Mouse (Mus musculus): Measurements from ENCODE around the gene Slc24a1. TPM values are rescaled to one million over a fixed set of nuclear protein-coding genes. Genes with fewer than 3 reads are reported as not detected.

The Slc24a1 gene
- polyA plus RNA-seq, 1 experiment, result 0.79 TPM

- Histone ChIP-seq H3K36me3 (ENCODE audit: control insufficient read depth, insufficient read depth, low read length, poor library complexity, severe bottlenecking) (no peaks in the 10 kb centered on the region), H3K9me3 (replicated peaks; ENCODE audit: control insufficient read depth, insufficient read depth, low read length, poor library complexity, severe bottlenecking) (no peaks in the 10 kb centered on the region), H3K27me3 (ENCODE audit: control insufficient read depth, insufficient read depth, low read length, poor library complexity, severe bottlenecking) (no peaks in the 10 kb centered on the region), H3K4me3 (ENCODE audit: low read depth, low read length) (no peak overlapping the region), H3K4me1 (ENCODE audit: control insufficient read depth, insufficient read depth, low read length) (no peaks in the 10 kb centered on the region), H3K9ac (ENCODE audit: low read depth, poor library complexity, severe bottlenecking) (no peak overlapping the region), H3K27ac (ENCODE audit: insufficient read depth, low read length) (no peak overlapping the region)
- TF ChIP-seq POLR2A (IDR thresholded peaks at IDR 0.05; ENCODE audit: insufficient read depth, low read length), result no peak
- no peak for TF ChIP-seq EP300 (IDR thresholded peaks at IDR 0.05; ENCODE audit: insufficient read depth, low read depth, low read length)
- no peak for TF ChIP-seq CTCF (IDR thresholded peaks at IDR 0.05; ENCODE audit: low read depth, low read length)
Observed at GRCm38 (mm10) chr9:64940731-64941346, 10.6 kb downstream of the Slc24a1 start.

- no peak overlapping the region for H3K4me3 ChIP-seq (ENCODE audit: low read depth, low read length)
- TF ChIP-seq EP300 (IDR thresholded peaks at IDR 0.05; ENCODE audit: insufficient read depth, low read depth, low read length) (no peak), CTCF (IDR thresholded peaks at IDR 0.05; ENCODE audit: low read depth, low read length) (no peak), POLR2A (IDR thresholded peaks at IDR 0.05; ENCODE audit: insufficient read depth, low read length) (no peak)
- H3K27ac ChIP-seq (ENCODE audit: insufficient read depth, low read length), result no peak overlapping the region
- H3K4me1 ChIP-seq (ENCODE audit: control insufficient read depth, insufficient read depth, low read length), result no peaks in the 10 kb centered on the region
- H3K27me3 ChIP-seq (ENCODE audit: control insufficient read depth, insufficient read depth, low read length, poor library complexity, severe bottlenecking), result no peaks in the 10 kb centered on the region
- no peaks in the 10 kb centered on the region for H3K9me3 ChIP-seq (replicated peaks; ENCODE audit: control insufficient read depth, insufficient read depth, low read length, poor library complexity, severe bottlenecking)
- no peak overlapping the region for H3K9ac ChIP-seq (ENCODE audit: low read depth, poor library complexity, severe bottlenecking)
- no peaks in the 10 kb centered on the region for H3K36me3 ChIP-seq (ENCODE audit: control insufficient read depth, insufficient read depth, low read length, poor library complexity, severe bottlenecking)
Observed at GRCm38 (mm10) chr9:64939790-64940189, 11.6 kb downstream of the Slc24a1 start.

- no peaks in the 10 kb centered on the region for H3K36me3 ChIP-seq (ENCODE audit: control insufficient read depth, insufficient read depth, low read length, poor library complexity, severe bottlenecking)
- no peaks in the 10 kb centered on the region for H3K4me1 ChIP-seq (ENCODE audit: control insufficient read depth, insufficient read depth, low read length)
- TF ChIP-seq EP300 (IDR thresholded peaks at IDR 0.05; ENCODE audit: insufficient read depth, low read depth, low read length) (no peak), CTCF (IDR thresholded peaks at IDR 0.05; ENCODE audit: low read depth, low read length) (no peak), POLR2A (IDR thresholded peaks at IDR 0.05; ENCODE audit: insufficient read depth, low read length) (no peak)
- no peak overlapping the region for H3K4me3 ChIP-seq (ENCODE audit: low read depth, low read length)
- no peaks in the 10 kb centered on the region for H3K27me3 ChIP-seq (ENCODE audit: control insufficient read depth, insufficient read depth, low read length, poor library complexity, severe bottlenecking)
- H3K9ac ChIP-seq (ENCODE audit: low read depth, poor library complexity, severe bottlenecking), result no peak overlapping the region
- H3K9me3 ChIP-seq (replicated peaks; ENCODE audit: control insufficient read depth, insufficient read depth, low read length, poor library complexity, severe bottlenecking), result no peaks in the 10 kb centered on the region
- no peak overlapping the region for H3K27ac ChIP-seq (ENCODE audit: insufficient read depth, low read length)
Observed at GRCm38 (mm10) chr9:64939281-64939680, 12.1 kb downstream of the Slc24a1 start.

GRCm38 (mm10) chr9:64938535-64938934 lies 12.9 kb downstream of the Slc24a1 start:
- Histone ChIP-seq H3K4me1 (ENCODE audit: control insufficient read depth, insufficient read depth, low read length) (no peaks in the 10 kb centered on the region), H3K4me3 (ENCODE audit: low read depth, low read length) (no peak overlapping the region), H3K27me3 (ENCODE audit: control insufficient read depth, insufficient read depth, low read length, poor library complexity, severe bottlenecking) (no peaks in the 10 kb centered on the region), H3K9me3 (replicated peaks; ENCODE audit: control insufficient read depth, insufficient read depth, low read length, poor library complexity, severe bottlenecking) (no peaks in the 10 kb centered on the region), H3K9ac (ENCODE audit: low read depth, poor library complexity, severe bottlenecking) (no peak overlapping the region), H3K36me3 (ENCODE audit: control insufficient read depth, insufficient read depth, low read length, poor library complexity, severe bottlenecking) (no peaks in the 10 kb centered on the region), H3K27ac (ENCODE audit: insufficient read depth, low read length) (no peak overlapping the region)
- TF ChIP-seq CTCF (IDR thresholded peaks at IDR 0.05; ENCODE audit: low read depth, low read length), result no peak
- no peak for TF ChIP-seq EP300 (IDR thresholded peaks at IDR 0.05; ENCODE audit: insufficient read depth, low read depth, low read length)
- TF ChIP-seq POLR2A (IDR thresholded peaks at IDR 0.05; ENCODE audit: insufficient read depth, low read length), result no peak

- TF ChIP-seq POLR2A (IDR thresholded peaks at IDR 0.05; ENCODE audit: insufficient read depth, low read length), result no peak
- no peak for TF ChIP-seq EP300 (IDR thresholded peaks at IDR 0.05; ENCODE audit: insufficient read depth, low read depth, low read length)
- no peak for TF ChIP-seq CTCF (IDR thresholded peaks at IDR 0.05; ENCODE audit: low read depth, low read length)
- no peak overlapping the region for H3K9ac ChIP-seq (ENCODE audit: low read depth, poor library complexity, severe bottlenecking)
- no peak overlapping the region for H3K4me3 ChIP-seq (ENCODE audit: low read depth, low read length)
- no peaks in the 10 kb centered on the region for H3K4me1 ChIP-seq (ENCODE audit: control insufficient read depth, insufficient read depth, low read length)
- no peaks in the 10 kb centered on the region for H3K27me3 ChIP-seq (ENCODE audit: control insufficient read depth, insufficient read depth, low read length, poor library complexity, severe bottlenecking)
- no peak overlapping the region for H3K27ac ChIP-seq (ENCODE audit: insufficient read depth, low read length)
- H3K36me3 ChIP-seq (ENCODE audit: control insufficient read depth, insufficient read depth, low read length, poor library complexity, severe bottlenecking), result no peaks in the 10 kb centered on the region
- H3K9me3 ChIP-seq (replicated peaks; ENCODE audit: control insufficient read depth, insufficient read depth, low read length, poor library complexity, severe bottlenecking), result no peaks in the 10 kb centered on the region
Observed at GRCm38 (mm10) chr9:64937491-64937890, 13.9 kb downstream of the Slc24a1 start.

- peak; percentile 66 for TF ChIP-seq CTCF (IDR thresholded peaks at IDR 0.05; ENCODE audit: low read depth, low read length)
- TF ChIP-seq EP300 (IDR thresholded peaks at IDR 0.05; ENCODE audit: insufficient read depth, low read depth, low read length), result no peak
- TF ChIP-seq POLR2A (IDR thresholded peaks at IDR 0.05; ENCODE audit: insufficient read depth, low read length), result no peak
- H3K4me1 ChIP-seq (ENCODE audit: control insufficient read depth, insufficient read depth, low read length), result no peaks in the 10 kb centered on the region
- peak overlapping the region; percentile 1; the same call in 1 of the 2 replicates for H3K9ac ChIP-seq (ENCODE audit: low read depth, poor library complexity, severe bottlenecking)
- peak overlapping the region; percentile 40 for H3K4me3 ChIP-seq (ENCODE audit: low read depth, low read length)
- H3K27me3 ChIP-seq (ENCODE audit: control insufficient read depth, insufficient read depth, low read length, poor library complexity, severe bottlenecking), result no peaks in the 10 kb centered on the region
- no peaks in the 10 kb centered on the region for H3K9me3 ChIP-seq (replicated peaks; ENCODE audit: control insufficient read depth, insufficient read depth, low read length, poor library complexity, severe bottlenecking)
- H3K27ac ChIP-seq (ENCODE audit: insufficient read depth, low read length), result no peak overlapping the region
- H3K36me3 ChIP-seq (ENCODE audit: control insufficient read depth, insufficient read depth, low read length, poor library complexity, severe bottlenecking), result no peaks in the 10 kb centered on the region
Observed at GRCm38 (mm10) chr9:64936508-64936907, 14.9 kb downstream of the Slc24a1 start.

Data from ES-Bruce4 (cell line).